Mouse (Mus musculus): ENCODE data around the gene Dnhd1.
"Not testable (repeated sequence)": the region's sequence is repeated elsewhere in the genome, so short reads cannot be mapped to it uniquely, and the experiment has no call there.

DNA sequence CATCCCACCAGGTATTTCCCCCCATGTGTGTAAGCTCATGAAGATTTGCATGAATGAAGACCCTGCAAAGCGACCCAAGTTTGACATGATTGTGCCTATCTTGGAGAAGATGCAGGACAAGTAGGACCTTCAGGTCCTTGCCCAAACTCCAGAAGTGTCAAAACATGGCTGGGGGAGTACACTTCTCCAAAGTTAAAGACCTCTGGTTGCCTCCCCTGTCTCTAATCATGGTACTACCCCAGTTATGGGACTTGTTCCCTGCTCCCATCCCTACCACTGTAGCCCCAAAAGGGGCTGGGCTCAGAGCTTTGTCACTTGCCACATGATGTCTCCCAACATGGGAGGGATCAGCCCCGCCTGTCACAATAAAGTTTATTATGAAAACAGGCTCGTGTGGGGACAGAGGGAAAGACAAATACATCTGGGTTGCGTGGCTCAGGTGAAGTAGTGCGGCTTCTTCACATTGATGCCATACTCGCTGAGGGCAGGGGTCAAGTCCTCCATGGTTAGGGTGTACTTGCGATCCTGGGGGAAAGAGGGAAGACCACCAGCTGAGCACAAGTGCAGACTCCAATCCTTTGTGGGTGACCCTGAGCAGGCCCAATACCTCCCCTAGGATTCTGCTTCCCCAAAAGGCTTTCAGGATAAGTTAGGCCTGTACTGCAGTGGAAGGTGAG lies 92.0 kb downstream of the Dnhd1 start:
- TF ChIP-seq CTCF (IDR thresholded peaks at IDR 0.05; ENCODE audit: borderline replicate concordance, control insufficient read depth, extremely low read depth, insufficient read depth, low read length, poor library complexity); POLR2A (IDR thresholded peaks at IDR 0.05; ENCODE audit: control insufficient read depth, extremely low read depth, insufficient read depth, low read length, poor library complexity): not testable (repeated sequence)

Measured in thymus, adult 2 months (tissue).